Mouse (Mus musculus): ENCODE results near the gene Twf2. TPM values are rescaled to one million over a fixed set of nuclear protein-coding genes. Genes with fewer than 3 reads are reported as not detected.

Twf2 gene
- total RNA-seq, 4 experiments from 2014 or later = 92.9 to 136 (median 118) TPM

DNA sequence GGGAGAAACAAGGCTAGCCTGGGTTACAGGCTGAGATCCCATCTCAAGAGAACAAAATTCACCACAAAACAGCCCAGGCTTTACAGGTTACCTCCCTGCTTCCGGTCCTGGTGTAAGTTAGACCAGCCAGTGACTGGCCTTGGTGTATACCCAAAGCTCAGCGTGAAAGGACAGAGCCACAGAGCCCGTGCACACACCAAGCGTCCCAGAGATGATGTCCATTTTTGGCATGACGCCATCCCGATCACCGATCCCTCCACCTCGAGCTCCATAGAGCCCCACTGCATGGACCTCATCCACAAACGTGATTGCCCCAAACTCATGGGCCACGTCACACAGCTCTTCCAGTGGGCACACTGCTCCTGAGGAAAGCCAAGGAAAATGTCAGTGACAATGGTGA, 35.0 kb downstream of the Twf2 start:
- no peak for DNase-seq

DNA sequence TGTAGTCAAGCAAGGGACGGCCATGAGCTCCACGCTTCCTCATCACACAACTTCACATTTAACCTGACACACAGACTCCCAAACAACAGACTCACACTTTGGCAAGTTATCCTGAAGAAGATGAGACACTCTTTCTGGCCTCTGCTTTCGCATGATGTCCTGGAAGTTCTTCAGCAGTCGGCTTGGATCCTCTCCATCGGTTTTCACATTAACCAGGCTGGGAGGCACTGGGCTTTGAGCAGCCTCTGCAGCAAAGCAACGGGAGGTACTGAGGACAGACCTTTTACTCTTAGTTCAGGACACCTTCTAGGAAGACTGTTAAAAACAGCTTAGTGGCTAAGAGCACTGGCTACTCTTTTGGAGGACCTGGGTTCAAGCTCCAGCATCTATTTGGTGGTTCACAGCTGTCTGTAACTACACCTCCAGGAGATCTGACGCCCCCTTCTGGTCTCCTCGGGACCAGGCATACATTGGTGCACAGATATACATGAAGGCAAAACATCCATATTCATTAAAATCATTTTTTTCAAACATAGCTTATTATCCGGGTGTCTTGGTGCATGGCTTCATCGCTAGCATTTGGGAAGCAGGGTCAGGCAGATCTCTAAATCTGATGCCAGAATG, 38.7 kb downstream of the Twf2 start:
- no peak for DNase-seq

DNA sequence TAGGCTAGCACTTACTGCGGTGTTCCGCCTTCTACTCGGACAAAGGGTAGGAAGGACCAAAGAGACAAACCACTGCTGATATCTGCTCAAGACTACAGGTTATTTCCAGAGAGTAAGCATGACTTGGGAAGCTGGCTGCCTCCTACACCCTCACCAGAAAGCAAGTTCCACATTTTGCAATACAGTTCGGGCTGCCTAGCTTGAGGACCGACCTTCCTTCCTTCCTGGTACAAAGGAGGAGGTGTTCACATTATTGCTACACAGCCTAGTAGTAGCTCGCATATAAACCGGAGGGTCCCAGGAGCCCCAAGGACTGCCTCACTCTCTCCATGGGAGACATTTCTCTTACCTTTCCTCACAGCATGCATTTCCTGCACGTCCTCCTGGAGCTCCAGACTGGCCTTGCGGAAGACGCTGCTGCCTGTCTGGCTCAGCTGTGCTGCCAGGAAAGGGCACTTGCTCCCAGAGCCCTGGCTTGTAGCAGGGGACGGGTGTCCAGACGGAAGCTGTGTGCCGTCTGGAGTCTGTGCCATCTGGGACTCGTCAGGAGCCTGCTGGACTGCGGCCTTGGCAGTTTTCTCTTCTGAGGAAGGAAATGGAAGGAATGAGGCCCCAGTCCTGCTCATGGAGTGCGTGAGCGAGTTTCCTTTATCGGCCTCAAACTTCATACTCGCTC, 40.0 kb downstream of the Twf2 start:
- DNase-seq = no peak

DNA sequence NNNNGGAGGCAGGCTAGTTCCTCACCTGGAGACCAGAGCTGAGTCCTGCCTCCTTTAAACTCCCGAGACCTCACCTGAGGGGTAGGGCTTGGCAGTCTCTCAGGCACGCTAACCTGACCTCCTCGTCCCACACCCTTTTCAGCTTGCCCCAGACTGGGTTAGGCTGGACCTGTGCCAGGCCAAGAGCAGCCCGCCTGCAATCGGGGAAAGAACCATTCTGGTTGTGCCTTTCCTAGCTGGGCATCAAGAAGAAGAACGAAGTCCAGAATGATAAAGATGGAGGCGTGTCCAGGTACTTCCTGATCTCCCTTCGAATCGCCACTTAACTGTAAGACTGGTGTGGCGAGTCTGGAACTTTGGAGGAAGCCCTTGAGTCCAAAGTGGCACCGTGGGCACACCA, 46.6 kb downstream of the Twf2 start:
- no peak for DNase-seq

DNA sequence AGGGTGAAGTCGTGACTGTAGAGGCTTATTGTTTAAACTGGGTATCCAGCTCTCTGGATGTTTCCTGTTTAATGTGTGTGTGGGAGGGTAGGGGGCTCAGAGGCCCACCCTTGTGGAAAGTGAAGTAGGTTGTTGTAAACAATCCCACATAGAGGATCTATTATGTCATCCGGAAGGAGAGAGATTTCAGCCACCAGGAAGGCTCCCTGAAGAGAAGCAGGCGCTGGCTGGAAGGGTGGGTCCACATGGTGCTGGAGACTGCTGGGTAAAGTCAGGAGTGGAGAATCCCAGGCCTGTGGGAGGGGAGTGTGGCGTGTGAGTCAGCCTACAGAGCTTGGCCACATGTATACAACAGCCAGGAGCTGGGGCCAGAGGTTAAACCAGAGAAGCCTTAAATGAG, 47.3 kb downstream of the Twf2 start:
- DNase-seq = no peak

DNA sequence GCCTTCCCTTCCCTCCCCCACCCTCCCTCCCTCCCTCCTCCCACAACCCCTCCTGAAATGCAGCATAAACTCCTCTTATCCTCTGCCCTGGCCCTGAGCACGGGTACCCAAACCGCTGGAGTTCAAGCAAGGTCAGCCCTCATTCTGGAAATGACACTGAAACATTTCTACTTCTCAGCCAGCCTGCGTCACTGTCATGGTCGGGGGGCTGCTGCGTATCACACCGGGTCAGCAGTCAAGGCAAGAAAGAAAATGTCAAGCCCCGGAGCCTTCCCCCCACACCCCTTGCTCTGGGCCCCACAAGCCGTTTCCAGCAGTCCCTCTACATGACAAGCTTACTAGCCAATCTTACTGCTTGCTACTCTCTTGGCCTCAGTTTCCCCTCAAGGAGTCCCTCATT, 48.2 kb downstream of the Twf2 start:
- DNase-seq = no peak

DNA sequence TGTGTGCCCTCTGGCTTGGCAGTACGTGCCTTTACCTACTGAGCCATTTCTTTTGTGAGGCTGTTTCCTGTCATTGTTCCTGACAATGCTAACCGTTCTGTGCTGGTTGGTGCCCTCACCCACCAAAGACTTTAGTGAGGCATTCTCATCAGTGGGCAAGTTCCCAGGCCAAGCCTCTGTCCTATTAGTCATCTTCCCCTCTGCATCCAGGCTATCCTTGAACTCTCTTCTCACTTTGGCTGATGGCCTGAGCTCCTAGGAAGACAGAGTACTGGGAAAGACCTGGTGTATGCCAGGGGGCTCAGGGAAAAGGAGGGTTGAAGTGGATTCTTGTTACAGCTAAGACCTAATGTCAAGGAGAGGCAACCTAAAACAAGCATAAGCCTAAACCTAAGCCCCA, 51.1 kb downstream of the Twf2 start:
- no peak for DNase-seq

DNA sequence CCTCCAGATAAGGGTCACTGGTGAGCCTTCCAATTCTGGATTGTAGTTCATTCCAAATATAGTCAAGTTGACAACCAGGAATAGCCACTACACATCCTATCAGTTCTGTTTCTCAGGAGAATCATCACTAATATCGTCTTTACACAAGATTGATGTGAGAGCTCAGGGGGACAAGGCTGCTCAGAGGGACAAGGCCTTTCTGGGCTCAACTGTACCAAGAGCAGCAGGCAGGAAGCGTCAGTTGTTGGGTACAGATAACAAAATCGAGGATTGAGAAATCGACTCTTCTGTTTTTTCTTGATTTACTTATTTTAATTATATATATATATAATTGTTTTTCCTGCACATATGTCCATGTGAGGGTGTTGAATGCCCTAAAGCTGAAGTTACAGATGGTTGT, 55.5 kb downstream of the Twf2 start:
- no peak for DNase-seq

DNA sequence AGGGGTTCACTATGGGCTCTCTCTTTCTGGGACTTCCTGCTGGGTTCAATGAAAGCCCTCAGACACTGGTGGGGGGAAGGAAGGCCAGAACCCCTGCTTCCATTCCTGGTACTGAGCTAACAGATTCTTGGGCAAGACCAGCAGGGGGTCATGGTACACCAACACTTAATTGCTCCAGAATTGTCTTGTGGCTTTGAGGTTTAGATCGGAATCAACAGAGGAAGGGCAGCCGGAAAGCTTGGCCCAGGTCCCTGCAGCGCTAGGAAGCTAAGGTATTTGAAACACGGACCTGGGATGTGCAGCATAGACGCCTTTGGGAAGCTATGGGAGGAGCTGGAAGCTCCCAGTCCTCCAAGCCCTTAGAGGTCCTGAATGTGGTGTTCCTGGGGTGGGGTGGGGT, 56.1 kb downstream of the Twf2 start:
- DNase-seq = no peak

DNA sequence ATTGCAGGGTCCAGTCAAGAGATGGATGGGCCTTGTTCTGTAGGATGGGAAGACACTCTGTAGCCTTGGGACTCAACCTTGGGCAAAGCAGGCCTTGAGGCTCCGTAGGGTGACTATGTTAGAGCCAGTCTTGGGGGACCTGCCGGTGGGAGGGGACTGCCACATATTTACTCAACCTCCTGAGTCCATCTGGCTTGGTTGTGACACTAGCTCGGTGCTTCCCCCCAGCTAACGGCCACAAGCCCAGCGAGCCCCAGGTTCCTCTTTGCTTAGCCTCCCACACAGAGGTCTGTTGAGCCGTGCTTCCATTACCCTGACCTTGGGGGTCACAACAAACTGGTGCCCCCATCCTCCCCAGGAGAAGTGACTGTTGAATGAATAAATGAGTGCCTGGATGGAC, 58.1 kb downstream of the Twf2 start:
- no peak for DNase-seq

DNA sequence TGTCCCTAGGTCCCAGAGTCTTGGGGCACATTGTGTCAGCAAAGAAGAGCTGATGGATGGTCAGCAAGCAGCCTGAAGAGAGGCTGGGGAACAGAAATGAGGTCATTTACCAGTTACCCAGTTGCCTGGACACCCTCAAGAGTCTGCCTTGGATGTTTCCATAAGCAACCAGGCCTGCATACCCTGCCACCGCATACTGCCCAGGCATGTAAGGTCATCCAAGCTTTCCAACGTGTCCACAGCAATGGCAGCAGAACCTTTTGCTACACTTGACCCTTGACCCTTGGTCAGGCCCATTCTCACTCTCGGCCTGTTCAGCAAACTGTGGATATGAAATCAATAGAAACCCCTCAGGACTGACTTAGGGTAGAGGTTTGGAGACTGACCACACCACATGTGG, 58.6 kb downstream of the Twf2 start:
- DNase-seq = no peak

DNA sequence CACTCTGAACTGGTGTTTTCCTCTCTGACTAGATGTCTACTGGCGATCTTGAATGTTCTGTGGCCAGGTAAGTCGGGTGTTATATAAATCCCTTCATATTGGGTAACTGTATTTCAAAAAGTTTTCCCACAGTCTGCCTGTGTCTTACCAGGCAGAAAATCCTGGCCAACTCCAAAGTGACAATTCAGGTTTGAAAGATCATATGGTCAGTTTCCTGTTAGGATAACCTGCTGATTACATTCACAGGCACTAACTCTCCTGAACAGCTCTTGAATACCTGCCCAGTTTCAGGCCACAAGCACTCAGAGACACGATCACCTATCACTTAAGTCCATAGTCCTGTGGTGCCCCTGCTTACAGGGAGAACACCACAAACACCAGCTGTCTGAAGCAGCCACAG, 59.2 kb downstream of the Twf2 start:
- no peak for DNase-seq

DNA sequence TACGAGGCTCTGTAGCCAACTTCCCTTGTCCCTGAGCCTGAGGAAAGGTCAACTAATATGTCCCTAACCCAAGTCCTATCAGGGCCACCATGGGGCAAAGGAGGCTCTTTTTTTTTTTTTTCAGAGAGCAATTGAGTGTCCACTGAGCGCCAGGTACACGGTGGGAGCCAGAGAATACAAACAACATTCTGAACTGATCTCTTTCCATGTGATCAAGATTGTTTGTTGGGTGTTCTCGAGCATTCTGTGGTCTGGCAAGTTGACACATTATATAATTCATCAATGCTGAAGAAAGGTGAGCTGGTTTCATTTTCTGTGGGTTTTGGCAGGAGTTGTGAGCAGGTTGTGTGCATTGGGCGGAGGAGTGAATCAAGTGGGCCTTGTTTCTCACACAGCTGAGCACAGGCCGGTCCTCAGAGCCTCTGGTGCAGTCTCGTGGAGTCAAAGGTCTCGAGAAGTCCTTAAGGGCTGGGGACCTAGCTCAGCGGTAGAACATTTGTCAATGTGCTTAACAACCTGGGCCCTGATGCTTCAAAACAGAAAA, 60.5 kb downstream of the Twf2 start:
- no peak for DNase-seq

Small RNA genes lying within 50 kb of the gene (microRNA-seq; reads per million reads assigned to microRNA genes)
- gene Mir135a-1 = 0 reads per million in 2 experiments
- gene Mirlet7g = 129,207 to 148,564 reads per million in 2 experiments

Other genes starting within 250 kb of the Twf2 start
- gene Col6a5, start 242.5 kb upstream of the Twf2 start, total RNA-seq (2022) = 1 to 10 TPM; 2.3 to 9.6 (median 5.9) TPM
- 1 to 10 TPM in 1 of 4 experiments, under 1 TPM in 3; 0.11 to 1.2 (median 0.58) TPM for gene Col6a4, start 106.3 kb upstream of the Twf2 start, total RNA-seq (2022)
- gene Glyctk, start 45.0 kb upstream of the Twf2 start, total RNA-seq (2022) = 1 to 10 TPM; 1.9 to 5.4 (median 3.0) TPM
- 100 to 1,000 TPM in 2 of 4 experiments, 10 to 100 TPM in 2; 64.6 to 102 (median 99.7) TPM for gene Wdr82, start 32.2 kb upstream of the Twf2 start, total RNA-seq (2022)
- 100 to 1,000 TPM in 3 of 4 experiments, 10 to 100 TPM in 1; 95.9 to 143 (median 121) TPM for gene Ppm1m, start 3.4 kb upstream of the Twf2 start, total RNA-seq (2022)
- gene Tlr9, start 19.5 kb downstream of the Twf2 start, total RNA-seq (2022) = 1 to 10 TPM in 3 of 4 experiments, under 1 TPM in 1; 0.98 to 2.7 (median 1.5) TPM
- 1,000 to 10,000 TPM in 3 of 4 experiments, 100 to 1,000 TPM in 1; 739 to 2,154 (median 1,752) TPM for gene Alas1, start 45.5 kb downstream of the Twf2 start, total RNA-seq (2022)
- 1 to 10 TPM; 3.9 to 6.5 (median 5.5) TPM for gene Poc1a, start 78.0 kb downstream of the Twf2 start, total RNA-seq (2022)
- 10 to 100 TPM; 13.1 to 22.0 (median 18.4) TPM for gene Dusp7, start 165.5 kb downstream of the Twf2 start, total RNA-seq (2022)
- 100 to 1,000 TPM; 369 to 422 (median 377) TPM for gene Rpl29, start 226.3 kb downstream of the Twf2 start, total RNA-seq (2022)
- gene Acy1, start 235.2 kb downstream of the Twf2 start, total RNA-seq (2022) = 10 to 100 TPM; 15.4 to 21.4 (median 18.2) TPM
- 10 to 100 TPM; 46.4 to 65.7 (median 49.1) TPM for gene Abhd14b, start 244.4 kb downstream of the Twf2 start, total RNA-seq (2022)
- 10 to 100 TPM; 24.8 to 32.3 (median 26.4) TPM for gene Abhd14a, start 244.6 kb downstream of the Twf2 start, total RNA-seq (2022)